Mouse (Mus musculus) adrenal gland (tissue): ENCODE data around the gene Bet1.

ENCODE experiments used
- intact Hi-C: fragments of 180-260 bp; cut with DNase I; formaldehyde crosslinking; loops from one replicate; pipeline ENCODE4 v1.15.1; 2025
- long read RNA-seq, 2 experiments: library from polyadenylated mRNA; unstranded; transcript quantifications; one replicate each; pipeline ENCODE4 v2.0.0; 2020; ENCODE audit warnings: borderline replicate concordance in 1 of 2; ENCODE audit not compliant: insufficient replicate concordance in 1 of 2

Gene Bet1
- long read RNA-seq, experiment 1, transcript Bet1-201 (4 exons, 1,516 nt): major isoform, 64 of 67 reads
- long read RNA-seq, experiment 1, partial matches to known transcripts: 1 of 67 reads
- long read RNA-seq, experiment 1, other reads (novel, unspliced or antisense): 2 of 67 reads
- long read RNA-seq, experiment 2, transcript Bet1-201 (4 exons, 1,516 nt): major isoform, 46 of 49 reads
- long read RNA-seq, experiment 2, partial matches to known transcripts: 0 of 49 reads
- long read RNA-seq, experiment 2, other reads (novel, unspliced or antisense): 3 of 49 reads

- intact Hi-C loops: loop anchor here (10.0 kb wide), 1 partner anchor 582 kb away; no protein-coding TSS in a partner anchor
Observed at GRCm38 (mm10) chr6:4086663-4087454, at the start of gene Bet1. Gene Bet1 (minus strand): TSS chr6:4086972.

DNA sequence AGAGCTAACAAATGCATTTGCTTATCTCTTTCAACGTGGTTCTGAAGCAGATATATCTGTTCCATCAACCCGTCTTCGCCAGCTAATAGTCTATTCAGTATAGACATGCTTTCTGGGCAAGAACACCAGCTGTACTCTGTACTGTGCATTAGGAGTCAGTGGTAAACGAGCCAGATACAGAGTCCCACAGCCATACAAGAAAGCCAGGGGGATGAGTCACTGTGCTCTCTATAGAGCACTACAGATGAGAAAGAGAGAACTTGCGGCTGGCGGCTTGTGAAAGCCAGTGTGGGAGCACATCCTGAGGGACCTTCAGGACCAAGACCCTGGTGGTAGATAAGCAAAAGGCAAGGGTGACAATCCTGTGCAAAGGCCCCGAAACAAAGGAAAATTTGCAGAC is 45.5 kb upstream of the Bet1 start:
- intact Hi-C loops: no loop called here

GRCm38 (mm10) chr6:4131149-4131548 is 44.4 kb upstream of the Bet1 start:
- intact Hi-C loops: no loop called here

GRCm38 (mm10) chr6:4118611-4119010 is 31.8 kb upstream of the Bet1 start:
- intact Hi-C loops: no loop called here

GRCm38 (mm10) chr6:4090423-4090822 is 3.7 kb upstream of the Bet1 start:
- intact Hi-C loops: no loop called here

DNA sequence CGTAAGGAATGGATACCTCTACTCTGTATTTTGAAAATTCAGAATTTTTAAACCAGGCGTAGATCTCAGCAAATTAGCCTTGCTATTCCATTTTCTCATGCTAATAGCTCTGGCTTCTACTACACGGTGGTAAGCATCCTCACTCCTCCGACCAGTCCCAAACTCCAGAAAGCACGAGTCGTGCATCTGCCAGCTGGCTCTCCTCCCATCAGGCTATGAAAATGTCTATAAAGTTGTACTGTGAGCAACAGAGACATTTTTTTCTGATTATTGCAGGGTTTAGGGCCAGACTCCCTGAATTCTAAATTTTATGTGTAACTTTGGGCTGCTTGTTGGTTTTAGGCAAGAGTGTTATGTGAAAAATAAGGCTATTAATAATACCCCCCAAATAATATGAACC is 14.5 kb downstream of the Bet1 start:
- intact Hi-C loops: no loop called here

DNA sequence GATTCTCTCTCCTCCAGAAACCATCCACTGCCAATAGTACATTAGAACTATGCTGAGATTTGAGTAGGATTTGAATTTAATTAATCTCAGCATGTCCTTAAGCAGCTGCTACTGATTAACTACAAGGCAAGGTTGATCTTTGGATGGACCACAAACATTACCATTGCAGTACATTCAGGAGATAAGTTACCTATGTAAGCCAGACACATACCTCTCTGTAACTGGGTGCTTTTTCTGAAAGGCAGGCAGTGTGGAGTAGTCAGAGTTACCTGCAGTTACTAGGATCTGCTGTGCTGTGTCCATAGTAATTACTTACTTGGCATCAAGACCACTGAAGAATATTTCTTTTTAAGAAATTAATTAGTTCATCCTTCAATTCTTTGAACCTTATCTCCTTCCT is 17.1 kb downstream of the Bet1 start:
- intact Hi-C loops: no loop called here

DNA sequence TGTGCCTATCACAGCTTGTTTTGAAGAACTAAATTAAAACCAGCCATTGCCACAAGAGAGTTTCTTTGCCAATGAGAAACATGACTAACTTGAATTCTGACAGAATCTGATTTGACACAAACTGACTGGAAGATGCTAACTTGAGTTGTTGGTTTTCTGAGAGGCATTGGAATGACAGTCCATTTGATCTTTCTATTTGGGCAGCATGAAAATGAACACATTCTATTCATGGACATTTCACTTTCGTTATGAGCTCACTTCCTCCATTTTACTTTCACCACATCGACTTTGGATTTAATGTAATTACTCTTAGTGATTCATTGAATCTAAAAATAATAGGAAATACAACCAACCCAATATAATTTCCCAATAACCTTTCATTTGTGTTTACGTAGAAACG is 32.4 kb downstream of the Bet1 start:
- intact Hi-C loops: no loop called here

DNA sequence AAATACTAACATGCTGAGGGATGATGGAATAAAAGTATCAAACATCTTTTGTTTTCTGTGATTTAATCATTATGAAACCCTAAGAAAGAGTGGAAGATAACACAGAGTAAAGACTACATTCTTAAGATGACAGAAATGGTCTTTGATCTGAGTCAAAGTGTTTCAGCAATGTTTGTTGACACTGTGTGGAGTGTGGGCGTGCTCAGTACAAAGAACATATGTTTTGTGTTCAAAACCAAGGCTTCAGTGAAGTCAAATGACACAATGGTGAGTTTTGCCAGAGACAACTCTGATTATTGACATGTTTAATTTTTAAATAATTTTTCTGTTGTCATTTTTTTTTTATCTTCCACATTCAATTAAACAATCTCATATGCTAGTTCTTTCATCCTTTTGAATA is 33.9 kb downstream of the Bet1 start:
- intact Hi-C loops: no loop called here

DNA sequence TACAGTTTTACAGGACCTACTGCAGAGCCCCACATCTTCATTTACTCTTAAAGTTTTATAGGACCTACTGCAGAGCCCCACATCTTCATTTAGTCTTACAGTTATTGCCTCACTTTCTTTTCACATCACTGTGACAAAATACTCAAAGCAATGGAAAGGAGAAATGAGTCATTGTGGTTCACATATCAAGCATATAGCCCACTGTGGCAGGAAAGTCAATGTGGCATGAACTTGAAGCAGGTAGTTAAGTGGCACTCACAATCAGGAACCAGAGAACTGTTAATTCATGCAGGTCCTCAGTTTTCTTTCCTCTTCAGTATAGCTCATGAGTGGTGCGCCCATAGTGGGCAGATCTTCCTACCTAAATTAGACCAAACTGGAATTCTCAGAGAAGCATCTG is 39.6 kb downstream of the Bet1 start:
- intact Hi-C loops: no loop called here

- intact Hi-C loops: no loop called here
Observed at GRCm38 (mm10) chr6:4041821-4042220, 45.0 kb downstream of the Bet1 start.

DNA sequence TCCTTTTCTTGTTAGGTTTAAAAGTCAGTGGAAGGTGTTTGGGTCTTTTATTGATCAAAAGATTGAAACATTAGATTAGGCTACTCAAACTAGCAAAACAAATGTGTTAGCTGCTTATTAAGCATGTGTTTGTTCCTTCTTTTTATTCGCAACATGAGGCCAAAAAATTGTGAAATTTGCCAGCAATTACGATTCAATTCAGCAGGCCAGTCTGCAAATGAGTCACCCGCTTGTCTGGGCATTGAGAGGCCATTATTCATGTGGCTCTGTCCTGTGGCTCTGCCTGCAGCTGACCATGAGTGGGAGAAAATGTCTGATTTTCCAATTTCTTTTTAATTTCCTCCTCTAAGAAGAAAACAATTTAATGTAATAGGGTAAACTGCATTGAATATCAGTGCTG is 55.8 kb downstream of the Bet1 start:
- intact Hi-C loops: no loop called here
